Mouse (Mus musculus) bone marrow macrophage, adult 2 months (primary cell): ENCODE results near the gene Fer1l5. TPM values are rescaled to one million over a fixed set of nuclear protein-coding genes. Genes with fewer than 3 reads are reported as not detected.

Experiments
- H3K27ac ChIP-seq: 2 replicates; pipeline ENCODE4 v1.5.1; 2012; ENCODE audit warnings: low read depth, low read length; ENCODE audit not compliant: insufficient read depth
- H3K4me1 ChIP-seq: 2 replicates; pipeline ENCODE4 v1.6.1; 2012; ENCODE audit warnings: low read length; ENCODE audit not compliant: control insufficient read depth, insufficient read depth
- H3K4me3 ChIP-seq: 2 replicates; pipeline ENCODE4 v1.5.1; 2012; ENCODE audit warnings: mild to moderate bottlenecking, low read length, moderate library complexity; ENCODE audit not compliant: insufficient read depth
- CTCF ChIP-seq: IDR thresholded peaks from 2 replicates; pipeline ENCODE4 v1.5.1; 2012; ENCODE audit warnings: low read depth, mild to moderate bottlenecking, low read length, moderate library complexity
- POLR2A ChIP-seq: IDR thresholded peaks from 2 replicates; pipeline ENCODE4 v1.6.1; 2012; ENCODE audit warnings: mild to moderate bottlenecking, low read depth, low read length, borderline replicate concordance
- polyA plus RNA-seq: library from polyadenylated mRNA; stranded (reverse); fragments of >200 nt; gene quantifications from 2 replicates; pipeline ENCODE4 v1.2.4, GENCODE M21; 2012; ENCODE audit not compliant: missing spikeins, insufficient read depth, insufficient read length

Fer1l5 gene
- polyA plus RNA-seq, 1 experiment = not detected

DNA sequence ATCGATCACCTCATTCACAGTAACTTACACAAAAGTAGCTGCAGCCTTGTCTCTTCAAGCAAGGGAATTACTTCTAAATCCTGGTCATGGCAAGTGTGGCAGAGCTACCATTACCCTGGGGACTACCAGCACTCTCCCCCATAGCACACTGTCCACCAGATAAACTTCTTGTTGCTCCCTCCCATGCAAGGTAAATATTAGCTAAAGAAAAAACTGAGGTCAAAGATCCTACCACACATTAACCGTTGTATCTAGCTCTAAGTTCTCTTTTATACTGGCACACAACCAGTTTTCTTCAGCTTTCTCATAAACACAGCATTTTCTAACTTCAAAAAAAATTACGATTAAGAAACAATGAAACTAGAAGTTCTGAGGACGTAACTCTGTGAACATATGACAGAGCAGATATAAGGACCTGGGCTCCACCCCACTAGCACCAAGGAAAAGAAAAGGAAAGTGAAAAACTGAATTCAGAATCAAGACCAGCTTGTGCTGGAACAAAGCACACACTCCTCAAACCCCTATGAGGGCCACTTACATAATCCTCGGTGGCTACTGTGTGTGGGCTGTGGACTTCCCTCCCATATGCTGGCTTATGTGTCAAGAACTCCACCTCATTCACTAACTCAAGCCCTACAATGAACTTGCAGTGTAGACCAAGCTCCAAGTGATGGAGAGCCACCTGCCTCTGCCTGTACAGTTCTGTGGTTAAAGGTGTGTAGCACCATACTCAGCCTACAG, 15.0 kb upstream of the Fer1l5 start:
- Histone ChIP-seq H3K4me3 (no peak overlapping the region), H3K27ac (no peak overlapping the region), H3K4me1 (no peaks in the 10 kb centered on the region; the same call in 1 of the 2 replicates)
- TF ChIP-seq POLR2A = no peak
- no peak for TF ChIP-seq CTCF

DNA sequence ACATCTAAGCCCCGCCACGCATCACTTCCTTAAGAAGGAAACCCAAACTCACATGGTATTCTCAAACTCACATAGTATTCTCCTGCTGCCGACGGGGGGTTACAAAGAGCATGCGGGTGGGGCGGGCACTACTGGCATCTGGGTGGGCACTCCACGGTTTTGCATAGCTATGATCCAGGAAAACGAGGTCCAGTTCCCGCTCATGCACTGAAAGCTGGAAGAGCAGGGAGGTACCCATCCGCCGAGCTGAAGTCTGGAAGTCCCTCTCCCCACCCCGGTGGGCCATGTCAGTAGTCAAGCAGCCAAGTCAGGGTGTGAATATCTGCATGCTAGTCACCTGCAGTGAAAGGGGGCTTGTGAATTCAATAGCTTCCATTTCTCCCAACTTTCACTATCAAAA, 4.4 kb upstream of the Fer1l5 start:
- peak overlapping the region; percentile 66 for H3K4me3 ChIP-seq
- TF ChIP-seq POLR2A = no peak
- H3K27ac ChIP-seq = no peak overlapping the region
- H3K4me1 ChIP-seq = peaks cover 11% of the 10 kb centered on the region

DNA sequence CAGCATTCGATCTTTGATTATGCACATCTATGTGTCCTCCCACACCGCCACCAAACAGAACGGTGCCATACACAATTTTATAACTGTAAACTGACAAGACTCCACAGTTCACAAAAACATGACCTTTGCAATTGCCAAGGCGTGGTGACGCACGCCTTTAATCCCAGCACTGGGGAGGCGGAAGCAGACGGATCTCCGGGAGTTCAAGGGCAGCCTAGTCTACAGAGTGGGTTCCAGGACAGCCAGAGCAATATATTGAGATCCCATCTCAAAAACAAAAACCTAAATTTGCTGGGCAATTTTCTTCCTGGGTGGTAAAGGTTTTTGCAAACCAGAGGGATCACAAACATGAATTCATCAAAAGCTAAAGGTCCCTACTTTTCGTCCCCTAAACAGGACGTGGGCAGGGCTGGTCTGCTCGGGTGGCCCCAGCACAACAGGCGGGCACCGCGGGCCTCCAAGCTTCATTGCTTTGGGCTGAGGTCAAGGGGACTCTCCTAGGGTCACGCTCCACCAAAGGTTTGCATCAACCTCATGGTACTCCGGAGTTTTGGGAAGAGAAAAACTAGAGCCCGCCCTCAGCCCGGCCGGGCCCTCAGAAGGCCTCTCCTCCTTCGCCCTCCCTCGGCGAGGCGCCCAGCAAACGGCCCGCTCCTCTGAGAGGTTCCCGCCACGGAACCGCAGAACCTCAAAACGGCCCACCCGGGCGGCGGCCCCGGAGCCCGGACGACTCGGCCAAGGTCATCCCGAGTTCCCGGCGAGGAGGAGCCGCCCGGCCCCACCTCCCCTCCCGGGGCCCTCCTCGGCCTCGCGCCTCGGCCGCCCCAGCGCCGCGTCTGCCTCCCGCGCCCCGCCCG, 3.8 kb upstream of the Fer1l5 start:
- Histone ChIP-seq H3K27ac (peak overlapping the region; percentile 43; the same call in 1 of the 2 replicates), H3K4me3 (peak overlapping the region; percentile 66), H3K4me1 (peaks cover 11% of the 10 kb centered on the region)
- no peak for TF ChIP-seq CTCF
- no peak for TF ChIP-seq POLR2A

DNA sequence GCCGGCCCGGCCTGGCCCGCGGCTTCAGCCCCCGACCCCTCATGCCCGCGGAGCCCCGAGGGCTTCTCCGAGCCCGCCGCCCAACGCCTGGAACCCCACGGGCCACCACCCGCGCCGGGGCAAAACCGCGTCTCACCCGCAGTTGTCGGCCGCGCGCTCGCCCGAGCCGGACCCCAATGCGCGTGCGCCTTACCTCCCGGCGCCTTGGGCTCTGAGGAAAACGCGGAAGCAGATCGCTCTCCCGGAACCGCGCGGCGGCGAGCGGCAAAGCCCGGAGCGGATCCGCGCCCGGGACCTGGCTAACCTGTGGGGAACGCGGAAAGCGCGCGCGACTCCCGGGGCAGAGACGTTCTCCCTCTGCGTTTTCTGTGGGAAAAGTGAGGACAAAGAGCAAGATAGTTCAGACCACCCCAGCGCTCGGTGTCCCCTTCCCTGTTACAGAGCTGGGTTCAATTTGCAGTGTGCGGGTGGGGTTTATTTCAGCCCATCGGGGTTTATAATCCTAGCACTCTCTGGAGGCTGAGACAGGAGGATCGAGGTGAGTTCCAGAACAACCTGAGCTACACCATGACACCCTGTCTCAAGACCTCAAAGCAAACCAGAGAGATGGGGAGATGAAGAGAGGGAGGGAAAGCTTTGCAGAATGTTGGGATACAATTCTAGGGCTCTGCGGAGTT, 3.0 kb upstream of the Fer1l5 start, which contains the start of gene Kansl3:
Kansl3 (minus strand) TSS at position 213 of the 677 bp plus-strand sequence.
- H3K4me3 ChIP-seq = peak within 1 kb of the TSS; percentile 66
- H3K4me1 ChIP-seq = peaks cover 12% of the 10 kb centered on the region
- peak within 1 kb of the TSS; percentile 43; the same call in 1 of the 2 replicates for H3K27ac ChIP-seq
- TF ChIP-seq POLR2A = no peak
- no peak for TF ChIP-seq CTCF

DNA sequence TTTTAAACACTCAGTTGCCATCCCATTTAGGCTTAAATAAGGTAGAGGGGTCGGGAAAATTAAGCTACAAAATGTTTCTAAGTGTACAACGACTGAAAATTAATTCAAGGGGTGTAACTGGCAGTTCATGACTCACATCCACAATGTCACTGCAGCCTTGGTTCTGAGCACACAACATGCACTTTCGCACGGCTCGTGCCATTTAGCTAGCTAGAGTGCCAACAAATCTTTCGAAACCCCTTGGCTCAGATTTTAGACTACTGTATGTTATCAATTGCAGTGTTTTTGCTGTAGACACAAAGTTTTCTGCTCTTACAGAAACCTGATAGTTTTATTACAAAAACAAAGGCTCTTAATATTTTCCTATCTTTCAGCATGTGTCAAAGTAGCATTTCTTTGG, 1.2 kb upstream of the Fer1l5 start:
- peaks cover 13% of the 10 kb centered on the region for H3K4me1 ChIP-seq
- TF ChIP-seq POLR2A (no peak), CTCF (no peak)
- H3K4me3 ChIP-seq = no peak overlapping the region
- H3K27ac ChIP-seq = no peak overlapping the region

DNA sequence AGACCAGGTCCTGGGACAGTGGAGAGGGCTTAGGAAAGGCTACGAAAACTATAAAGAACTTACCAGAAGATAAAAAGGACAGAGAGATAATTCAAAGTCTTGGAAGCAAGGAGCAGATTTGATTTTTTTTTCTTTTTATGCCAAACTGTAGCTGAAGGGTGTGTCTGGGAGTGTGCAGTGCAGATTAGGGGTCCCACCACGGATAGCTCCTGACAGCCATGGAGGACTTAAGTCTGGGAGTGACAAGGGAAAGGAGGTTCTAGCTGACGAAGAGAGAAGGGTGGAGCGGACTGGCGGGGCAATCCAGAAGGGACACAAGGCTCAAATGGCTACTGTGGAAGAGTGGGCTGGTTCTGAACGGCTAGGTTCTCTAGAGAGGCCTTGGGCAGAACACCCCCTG, 6.8 kb downstream of the Fer1l5 start:
- peaks cover 13% of the 10 kb centered on the region for H3K4me1 ChIP-seq
- TF ChIP-seq POLR2A (no peak), CTCF (no peak)
- no peak overlapping the region for H3K4me3 ChIP-seq
- H3K27ac ChIP-seq = no peak overlapping the region

DNA sequence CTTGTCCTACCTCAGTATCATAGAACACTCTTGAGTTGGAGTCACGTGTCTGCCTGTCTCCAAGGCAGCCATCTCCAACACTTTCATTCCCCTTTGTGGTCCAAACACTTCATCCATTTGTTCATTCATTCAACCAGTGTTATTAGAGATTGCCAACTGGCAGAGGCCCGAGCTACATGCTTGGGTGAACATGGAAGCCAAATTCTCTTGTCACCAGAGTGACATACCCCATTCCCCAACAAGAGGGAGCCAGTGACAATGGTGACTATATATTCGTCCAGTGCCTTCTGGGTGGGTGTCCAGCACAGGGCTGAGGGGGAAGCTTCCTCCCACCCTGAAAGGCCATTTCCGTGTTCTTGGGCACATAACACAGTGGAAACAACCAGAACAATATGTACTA, 7.5 kb downstream of the Fer1l5 start:
- H3K27ac ChIP-seq = no peak overlapping the region
- TF ChIP-seq POLR2A (no peak), CTCF (no peak)
- H3K4me1 ChIP-seq = peaks cover 11% of the 10 kb centered on the region
- no peak overlapping the region for H3K4me3 ChIP-seq

DNA sequence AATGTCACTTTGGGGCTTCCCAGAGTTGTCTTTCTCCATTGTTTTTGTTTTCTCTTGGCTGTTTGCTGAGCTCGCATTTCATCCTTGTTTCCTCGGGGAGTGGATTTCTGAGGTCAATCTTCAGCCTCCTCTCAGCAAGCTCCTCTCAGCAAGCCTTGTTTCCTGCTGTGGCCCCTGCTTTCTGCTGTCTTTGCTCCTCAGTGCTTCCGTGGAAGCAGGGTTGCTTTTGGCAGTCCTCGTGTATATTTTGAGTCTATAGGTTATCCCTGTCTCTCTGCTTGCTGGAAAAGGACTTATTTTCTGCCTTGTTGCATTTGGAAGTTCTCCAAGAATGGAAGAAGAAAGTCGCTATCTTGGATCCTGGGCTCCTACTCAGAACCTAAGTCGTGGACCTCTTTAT, 24.9 kb downstream of the Fer1l5 start:
- TF ChIP-seq POLR2A = no peak
- TF ChIP-seq CTCF = no peak
- Histone ChIP-seq H3K4me3 (no peak overlapping the region), H3K4me1 (no peaks in the 10 kb centered on the region), H3K27ac (no peak overlapping the region)

DNA sequence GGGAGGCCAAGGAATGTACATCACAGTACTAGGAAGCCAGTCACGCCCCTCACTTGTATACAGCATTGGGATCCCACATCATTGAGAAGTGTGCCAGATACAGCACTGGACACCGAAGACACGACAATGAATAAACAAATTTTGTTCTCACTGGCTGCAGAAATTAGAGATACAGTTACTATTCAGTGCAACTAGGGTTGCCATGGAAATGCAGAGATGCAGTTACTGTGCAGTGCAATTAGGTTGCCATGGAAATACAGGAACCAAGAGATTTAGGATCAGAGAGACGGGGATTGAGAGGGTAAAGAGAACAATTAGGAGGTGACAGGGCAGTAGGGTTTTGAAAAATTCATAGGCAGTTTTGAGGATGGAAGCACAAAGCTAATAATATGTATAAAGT, 29.4 kb downstream of the Fer1l5 start:
- no peak for TF ChIP-seq POLR2A
- TF ChIP-seq CTCF = no peak
- Histone ChIP-seq H3K4me1 (no peaks in the 10 kb centered on the region), H3K27ac (no peak overlapping the region), H3K4me3 (no peak overlapping the region)
